In genomic region chr2:75496606-75497240, GRCm38 (mm10) we compare ENCODE assay signal across 16 mouse cellular contexts.
A peak's percentile ranks its signal among the peaks of the same experiment; 100 is the strongest.
DNase-seq lines count a peak whose midpoint lies in the region; ATAC-seq and TF ChIP-seq lines count a peak whose summit lies in the region.
"Had no signal": no experiment of that assay in that cellular context is flagged by ENCODE, and none has a peak within 500 bp of the region (broad histone marks: within the 10 kb centered on the region; RNA-seq: fewer than 3 reads in every experiment).

No protein-coding gene starts in this region.

- no peak overlapping the region for H3K4me2 ChIP-seq in kidney, embryonic 16.5 days (replicated peaks; ENCODE audit: low read depth, low read length)
- H3K4me2 ChIP-seq in lung, postnatal 0 days (replicated peaks; ENCODE audit: low read depth, low read length), result no peak overlapping the region
- H3K4me2 ChIP-seq: hindbrain, embryonic 13.5 days; neural tube, embryonic 12.5 days had no signal

- TF ChIP-seq EP300 in lung, postnatal 0 days (IDR thresholded peaks at IDR 0.05), result peak; percentile 57

- no peak overlapping the region for H3K4me3 ChIP-seq in kidney, embryonic 16.5 days (ENCODE audit: low read length)
- H3K4me3 ChIP-seq in lung, postnatal 0 days (ENCODE audit: low read depth, low read length), result no peak overlapping the region
- H3K4me3 ChIP-seq: embryonic facial prominence, embryonic 10.5 days; hindbrain, embryonic 13.5 days; neural tube, embryonic 12.5 days had no signal

- H3K9ac ChIP-seq in kidney, embryonic 16.5 days (replicated peaks; ENCODE audit: low read length), result no peak overlapping the region
- H3K9ac ChIP-seq in lung, postnatal 0 days (replicated peaks; ENCODE audit: low read depth), result no peak overlapping the region
- H3K9ac ChIP-seq: hindbrain, embryonic 13.5 days; liver, postnatal 0 days; neural tube, embryonic 12.5 days had no signal

- no peak for TF ChIP-seq POLR2A in brain, embryonic 14.5 days (IDR thresholded peaks at IDR 0.05; ENCODE audit: borderline replicate concordance, extremely low read depth, insufficient read depth, insufficient read length, poor library complexity, severe bottlenecking)

- DNase-seq in heart, adult 18-20 months, result peak; percentile 2 to 11
- no peak for DNase-seq in heart, postnatal 14 days
- peak; percentile 25 for DNase-seq in brain, embryonic 14.5 days (ENCODE audit: low read depth)
- peak; percentile 73 for DNase-seq in lung, postnatal 0 days (ENCODE audit: low spot score)
- no peak for DNase-seq in layer of hippocampus, adult 8-10 months (ENCODE audit: low spot score in 2 of 2)
- no peak for DNase-seq in left cerebral cortex, postnatal 14 days (ENCODE audit: low spot score in 2 of 2)
- no peak for DNase-seq in frontal cortex, postnatal 25 days (ENCODE audit: low spot score in 2 of 2)
- DNase-seq: adrenal gland, adult 2 months; liver, postnatal 0 days; right cerebral cortex, postnatal 25 days; thymus, postnatal 4 days had no signal

- no peak overlapping the region for H3K27ac ChIP-seq in kidney, embryonic 16.5 days (ENCODE audit: low read length)
- no peak overlapping the region for H3K27ac ChIP-seq in lung, postnatal 0 days (ENCODE audit: low read length)
- H3K27ac ChIP-seq: embryonic facial prominence, embryonic 10.5 days; hindbrain, embryonic 13.5 days; neural tube, embryonic 12.5 days had no signal

- peak; percentile 42; the same call in 1 of the 2 replicates for ATAC-seq in kidney, embryonic 16.5 days (ENCODE audit: low FRiP score, low TSS enrichment)
- peak; percentile 37; the same call in 1 of the 2 replicates for ATAC-seq in lung, postnatal 0 days
- ATAC-seq: forebrain, embryonic 14.5 days; liver, postnatal 0 days had no signal

- no peak for TF ChIP-seq CTCF in brain, embryonic 14.5 days (IDR thresholded peaks at IDR 0.05; ENCODE audit: borderline replicate concordance, extremely low read depth, insufficient read depth, insufficient read length)
- no peak for TF ChIP-seq CTCF in lung, postnatal 0 days (IDR thresholded peaks at IDR 0.05)

- H3K4me1 ChIP-seq in kidney, embryonic 16.5 days (ENCODE audit: insufficient read depth, low read length), result peaks cover 12% of the 10 kb centered on the region
- H3K4me1 ChIP-seq in lung, postnatal 0 days (ENCODE audit: insufficient read depth, low read depth, low read length), result no peaks in the 10 kb centered on the region

- 66% methylated on average over 5 of the region's 5 CpGs for WGBS in kidney, embryonic 16.5 days
- WGBS in lung, postnatal 0 days, result 65% methylated on average over 5 of the region's 5 CpGs

- H3K36me3 ChIP-seq in kidney, embryonic 16.5 days (ENCODE audit: insufficient read depth, low read length), result no peaks in the 10 kb centered on the region
- H3K36me3 ChIP-seq in lung, postnatal 0 days (ENCODE audit: insufficient read depth, low read length), result no peaks in the 10 kb centered on the region
- H3K36me3 ChIP-seq: embryonic facial prominence, embryonic 10.5 days; hindbrain, embryonic 13.5 days; neural tube, embryonic 12.5 days had no signal

- intact Hi-C loops in heart, postnatal 14 days (cut with DNase I), result no loop called here
- intact Hi-C loops in left cerebral cortex, postnatal 14 days (cut with DNase I), result no loop called here

- H3K9me3 ChIP-seq in kidney, embryonic 16.5 days (ENCODE audit: low read length), result no peaks in the 10 kb centered on the region
- H3K9me3 ChIP-seq in lung, postnatal 0 days (ENCODE audit: low read length), result no peaks in the 10 kb centered on the region
- H3K9me3 ChIP-seq: embryonic facial prominence, embryonic 10.5 days; hindbrain, embryonic 13.5 days; neural tube, embryonic 12.5 days had no signal

- no peaks in the 10 kb centered on the region for H3K27me3 ChIP-seq in kidney, embryonic 16.5 days (ENCODE audit: insufficient read depth, low read length)
- no peaks in the 10 kb centered on the region for H3K27me3 ChIP-seq in lung, postnatal 0 days (replicated peaks; ENCODE audit: insufficient read depth, low read length)
- H3K27me3 ChIP-seq: hindbrain, embryonic 13.5 days; neural tube, embryonic 12.5 days had no signal

Comparison
In these comparisons a context has a peak if more than half of its experiments do, and no peak if none do; other contexts are left out.
1. DNase-seq: peak in heart, adult 18-20 months (2 of 2), brain, embryonic 14.5 days (single experiment) and lung, postnatal 0 days (single experiment); none in heart, postnatal 14 days (0 of 2), layer of hippocampus, adult 8-10 months (0 of 2), left cerebral cortex, postnatal 14 days (0 of 2) and frontal cortex, postnatal 25 days (0 of 2).